17 mouse cellular contexts compared by ENCODE assay signal in the genomic region with DNA sequence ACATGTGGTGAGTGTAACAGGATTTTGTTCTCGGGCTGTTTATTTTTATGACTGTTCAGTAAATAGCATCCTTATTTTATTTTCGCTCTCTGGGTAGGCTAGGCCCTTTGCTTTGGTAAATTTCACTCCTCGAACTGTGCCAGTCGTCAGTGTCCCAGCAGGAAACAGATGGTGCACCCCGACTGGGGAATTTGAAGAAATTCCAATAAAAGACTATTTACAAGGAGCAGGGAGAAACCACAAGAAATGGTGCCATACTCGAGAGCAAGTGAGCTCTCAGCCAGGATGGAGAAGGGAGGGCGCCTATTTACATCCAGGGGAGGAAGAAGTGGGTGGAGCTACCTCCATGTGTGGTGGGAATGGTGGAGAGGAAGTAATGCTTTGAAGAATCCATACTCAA.
DNase-seq lines count a peak whose midpoint lies in the region; ATAC-seq and TF ChIP-seq lines count a peak whose summit lies in the region.
"Had no signal": no experiment of that assay in that cellular context is flagged by ENCODE, and none has a peak within 500 bp of the region (broad histone marks: within the 10 kb centered on the region; RNA-seq: fewer than 3 reads in every experiment).

No protein-coding gene starts in this region.

- no peak overlapping the region for H3K27ac ChIP-seq in gastrocnemius, adult 2 months
- H3K27ac ChIP-seq: embryonic facial prominence, embryonic 10.5 days; liver, embryonic 14.5 days had no signal

- DNase-seq in cerebellum, postnatal 4 days (ENCODE audit: low spot score in 2 of 2), result no peak
- peak; percentile 10 to 23 for DNase-seq in layer of hippocampus, adult 8-10 months (ENCODE audit: low spot score in 2 of 2)
- DNase-seq in layer of hippocampus, postnatal 10 days (ENCODE audit: low spot score in 2 of 2), result no peak
- DNase-seq in brain, adult 2 months (ENCODE audit: low read depth, low spot score), result peak; percentile 92
- DNase-seq in cerebellum, postnatal 14 days, result peak; percentile 65 to 83
- no peak for DNase-seq in gastrocnemius, adult 2 months
- no peak for DNase-seq in embryo, embryonic 10 days (ENCODE audit: low spot score)
- DNase-seq: gastrocnemius, postnatal 14 days; heart, postnatal 4 days; kidney, postnatal 10 days; lung, postnatal 10 days; thymus, postnatal 14 days had no signal

- ATAC-seq in cerebellum, adult (ENCODE audit: insufficient number of reproducible peaks, low FRiP score, low TSS enrichment), result peak; percentile 81
- ATAC-seq: activated CD4-positive, CD25-positive, alpha-beta regulatory T cell, adult 4 months; intestine, postnatal 0 days had no signal

- intact Hi-C loops in gastrocnemius, adult 2 months (cut with DNase I), result no loop called here

- no peak overlapping the region for H3K4me3 ChIP-seq in gastrocnemius, adult 2 months
- H3K4me3 ChIP-seq: embryonic facial prominence, embryonic 10.5 days had no signal

- no peak for TF ChIP-seq CTCF in gastrocnemius, adult 2 months (IDR thresholded peaks at IDR 0.05)

Comparison
In these comparisons a context has a peak if more than half of its experiments do, and no peak if none do; other contexts are left out.
1. DNase-seq: peak in layer of hippocampus, adult 8-10 months (2 of 2), brain, adult 2 months (single experiment) and cerebellum, postnatal 14 days (2 of 2); none in cerebellum, postnatal 4 days (0 of 2), layer of hippocampus, postnatal 10 days (0 of 2), gastrocnemius, adult 2 months (single experiment) and embryo, embryonic 10 days (single experiment).